Mouse (Mus musculus) limb, embryonic 12.5 days (tissue): ENCODE measurements around the gene Slc25a13. TPM values are rescaled to one million over a fixed set of nuclear protein-coding genes. Genes with fewer than 3 reads are reported as not detected.
A peak's percentile ranks its signal among the peaks of the same experiment; 100 is the strongest.

Experiments
- ATAC-seq: fragments of 200-750 bp; cut with Nextera tagmentation; 2 replicates; pipeline ENCODE4 v1.8.0; 2017; ENCODE audit warnings: low read depth, moderate TSS enrichment; ENCODE audit not compliant: insufficient number of reproducible peaks, insufficient read depth, low FRiP score, low TSS enrichment
- H3K27ac ChIP-seq: fragments of 300-500 bp; sonication (generic); 2 replicates; pipeline ENCODE4 v1.5.1; 2016; ENCODE audit warnings: mild to moderate bottlenecking, moderate library complexity
- H3K27me3 ChIP-seq: fragments of 300-500 bp; sonication (generic); 2 replicates; pipeline ENCODE4 v1.6.1; 2016; ENCODE audit warnings: mild to moderate bottlenecking, moderate library complexity
- H3K36me3 ChIP-seq: fragments of 300-500 bp; sonication (generic); 2 replicates; pipeline ENCODE4 v1.6.1; 2016; ENCODE audit warnings: mild to moderate bottlenecking, moderate library complexity
- H3K4me1 ChIP-seq: fragments of 300-500 bp; sonication (generic); replicated peaks from 2 replicates; pipeline ENCODE4 v1.6.1; 2016
- H3K4me2 ChIP-seq: fragments of 300-500 bp; sonication (generic); 2 replicates; pipeline ENCODE4 v1.6.1; 2016; ENCODE audit warnings: mild to moderate bottlenecking, moderate library complexity
- H3K4me3 ChIP-seq: fragments of 300-500 bp; sonication (generic); replicated peaks from 2 replicates; pipeline ENCODE4 v1.5.1; 2016; ENCODE audit warnings: mild to moderate bottlenecking
- H3K9ac ChIP-seq: fragments of 300-500 bp; sonication (generic); replicated peaks from 2 replicates; pipeline ENCODE4 v1.6.1; 2016; ENCODE audit warnings: mild to moderate bottlenecking, moderate library complexity
- H3K9me3 ChIP-seq: fragments of 300-500 bp; sonication (generic); 2 replicates; pipeline ENCODE4 v1.6.1; 2016; ENCODE audit warnings: mild to moderate bottlenecking, moderate library complexity
- WGBS: fragments of 180-500 bp; shearing (Covaris S2); methylation state at CpG from one replicate; pipeline ENCODE4 v1.1.7; 2016; 5-methylcytosine and 5-hydroxymethylcytosine counted together
- polyA plus RNA-seq: library from polyadenylated mRNA; unstranded; fragments of >200 nt; fragmentation: Nextera tagmentation; extraction: Ambion mirVana; gene quantifications from 2 replicates; pipeline ENCODE4 v1.2.1, GENCODE M21; 2016

The Slc25a13 gene
- 38.1 and 42.3 TPM in 2 replicates for polyA plus RNA-seq

GRCm38 (mm10) chr6:6216507-6217285 lies at the start of gene Slc25a13:
Slc25a13 (minus strand) TSS chr6:6217173.
- Histone ChIP-seq H3K9me3 (no peaks in the 10 kb centered on the region), H3K9ac (peak within 1 kb of the TSS; percentile 78), H3K4me1 (peaks cover 27% of the 10 kb centered on the region), H3K4me2 (peak within 1 kb of the TSS; percentile 82), H3K4me3 (peak within 1 kb of the TSS; percentile 73), H3K27ac (peak within 1 kb of the TSS; percentile 79), H3K27me3 (no peaks in the 10 kb centered on the region), H3K36me3 (no peaks in the 10 kb centered on the region)
- ATAC-seq, result peak; percentile 92
- WGBS, result under 1% methylated on average over 51 of the region's 51 CpGs

GRCm38 (mm10) chr6:6265761-6266160 lies 48.8 kb upstream of the Slc25a13 start:
- ATAC-seq, result no peak
- WGBS, result 67% methylated on average over 7 of the region's 7 CpGs

GRCm38 (mm10) chr6:6263293-6263911 lies 46.4 kb upstream of the Slc25a13 start:
- H3K9ac ChIP-seq, result no peak overlapping the region
- no peak overlapping the region for H3K27ac ChIP-seq
- no peaks in the 10 kb centered on the region for H3K36me3 ChIP-seq
- H3K4me3 ChIP-seq, result no peak overlapping the region
- H3K4me1 ChIP-seq, result peaks cover 12% of the 10 kb centered on the region; the same call in 1 of the 2 replicates
- H3K27me3 ChIP-seq, result no peaks in the 10 kb centered on the region
- no peak overlapping the region for H3K4me2 ChIP-seq
- H3K9me3 ChIP-seq, result no peaks in the 10 kb centered on the region
- WGBS, result 83% methylated on average over 4 of the region's 4 CpGs
- ATAC-seq, result no peak

More at GRCm38 (mm10) chr6:6265761-6266160, 48.8 kb upstream of the Slc25a13 start:
- Histone ChIP-seq H3K4me3 (no peak overlapping the region), H3K9me3 (no peaks in the 10 kb centered on the region), H3K9ac (no peak overlapping the region), H3K4me1 (peaks cover 5% of the 10 kb centered on the region; the same call in 1 of the 2 replicates), H3K27ac (no peak overlapping the region), H3K4me2 (no peak overlapping the region), H3K36me3 (no peaks in the 10 kb centered on the region), H3K27me3 (no peaks in the 10 kb centered on the region)

- no peak overlapping the region for H3K4me3 ChIP-seq
- H3K27me3 ChIP-seq, result no peaks in the 10 kb centered on the region
- no peaks in the 10 kb centered on the region for H3K36me3 ChIP-seq
- H3K9ac ChIP-seq, result no peak overlapping the region
- H3K4me1 ChIP-seq, result peaks cover 11% of the 10 kb centered on the region; the same call in 1 of the 2 replicates
- H3K9me3 ChIP-seq, result no peaks in the 10 kb centered on the region
- H3K4me2 ChIP-seq, result no peak overlapping the region
- ATAC-seq, result peak; percentile 76
- peak overlapping the region; percentile 57; the same call in 1 of the 2 replicates for H3K27ac ChIP-seq
- WGBS, result 20% methylated on average over 4 of the region's 4 CpGs
Observed at GRCm38 (mm10) chr6:6260917-6261316, 43.9 kb upstream of the Slc25a13 start.

GRCm38 (mm10) chr6:6248500-6248899 lies 31.5 kb upstream of the Slc25a13 start:
- Histone ChIP-seq H3K27me3 (no peaks in the 10 kb centered on the region), H3K4me3 (no peak overlapping the region), H3K4me1 (no peaks in the 10 kb centered on the region), H3K36me3 (no peaks in the 10 kb centered on the region), H3K4me2 (no peak overlapping the region), H3K27ac (no peak overlapping the region), H3K9me3 (no peaks in the 10 kb centered on the region), H3K9ac (no peak overlapping the region)
- WGBS, result 64% methylated on average over 7 of the region's 7 CpGs
- ATAC-seq, result no peak

- no peaks in the 10 kb centered on the region for H3K36me3 ChIP-seq
- H3K27me3 ChIP-seq, result no peaks in the 10 kb centered on the region
- no peak overlapping the region for H3K4me3 ChIP-seq
- ATAC-seq, result no peak
- H3K9me3 ChIP-seq, result no peaks in the 10 kb centered on the region
- H3K9ac ChIP-seq, result no peak overlapping the region
- H3K27ac ChIP-seq, result no peak overlapping the region
- no peak overlapping the region for H3K4me2 ChIP-seq
- H3K4me1 ChIP-seq, result no peaks in the 10 kb centered on the region
- WGBS, result 89% methylated on average over 1 of the region's 1 CpGs
Observed at GRCm38 (mm10) chr6:6243828-6244227, 26.9 kb upstream of the Slc25a13 start.

- Histone ChIP-seq H3K4me2 (no peak overlapping the region), H3K4me3 (no peak overlapping the region), H3K36me3 (no peaks in the 10 kb centered on the region), H3K9ac (no peak overlapping the region), H3K9me3 (no peaks in the 10 kb centered on the region), H3K27me3 (no peaks in the 10 kb centered on the region), H3K27ac (no peak overlapping the region), H3K4me1 (no peaks in the 10 kb centered on the region)
- no peak for ATAC-seq
- WGBS, result 76% methylated on average over 7 of the region's 7 CpGs
Observed at GRCm38 (mm10) chr6:6242114-6242513, 25.1 kb upstream of the Slc25a13 start.

- Histone ChIP-seq H3K4me1 (no peaks in the 10 kb centered on the region), H3K27me3 (no peaks in the 10 kb centered on the region), H3K9ac (no peak overlapping the region), H3K9me3 (no peaks in the 10 kb centered on the region), H3K36me3 (no peaks in the 10 kb centered on the region), H3K4me3 (no peak overlapping the region), H3K4me2 (no peak overlapping the region), H3K27ac (no peak overlapping the region)
- ATAC-seq, result no peak
- 89% methylated on average over 2 of the region's 2 CpGs for WGBS
Observed at GRCm38 (mm10) chr6:6236788-6237298, 19.9 kb upstream of the Slc25a13 start.

- no peak overlapping the region for H3K4me3 ChIP-seq
- no peaks in the 10 kb centered on the region for H3K27me3 ChIP-seq
- no peaks in the 10 kb centered on the region for H3K4me1 ChIP-seq
- no peak for ATAC-seq
- no peak overlapping the region for H3K9ac ChIP-seq
- 90% methylated on average over 2 of the region's 2 CpGs for WGBS
- no peaks in the 10 kb centered on the region for H3K9me3 ChIP-seq
- H3K27ac ChIP-seq, result no peak overlapping the region
- H3K36me3 ChIP-seq, result no peaks in the 10 kb centered on the region
- no peak overlapping the region for H3K4me2 ChIP-seq
Observed at GRCm38 (mm10) chr6:6230262-6230661, 13.3 kb upstream of the Slc25a13 start.

GRCm38 (mm10) chr6:6222721-6223120 lies 5.7 kb upstream of the Slc25a13 start:
- H3K4me3 ChIP-seq, result no peak overlapping the region
- no peak overlapping the region for H3K27ac ChIP-seq
- ATAC-seq, result no peak

GRCm38 (mm10) chr6:6220574-6220973 lies 3.6 kb upstream of the Slc25a13 start:
- WGBS, result 83% methylated on average over 3 of the region's 3 CpGs
- Histone ChIP-seq H3K27ac (no peak overlapping the region), H3K4me1 (peaks cover 27% of the 10 kb centered on the region), H3K9ac (no peak overlapping the region), H3K4me3 (no peak overlapping the region), H3K27me3 (no peaks in the 10 kb centered on the region), H3K9me3 (no peaks in the 10 kb centered on the region), H3K4me2 (no peak overlapping the region), H3K36me3 (no peaks in the 10 kb centered on the region)
- ATAC-seq, result no peak

More at GRCm38 (mm10) chr6:6222721-6223120, 5.7 kb upstream of the Slc25a13 start:
- H3K4me2 ChIP-seq, result no peak overlapping the region
- H3K9me3 ChIP-seq, result no peaks in the 10 kb centered on the region
- H3K9ac ChIP-seq, result no peak overlapping the region
- H3K27me3 ChIP-seq, result no peaks in the 10 kb centered on the region
- no peaks in the 10 kb centered on the region for H3K36me3 ChIP-seq
- H3K4me1 ChIP-seq, result 0 out of 2 replicates have a peak, but pooled peaks cover 13% of the 10 kb centered on the region
- 75% methylated on average over 7 of the region's 7 CpGs for WGBS
